Mouse (Mus musculus): ENCODE data around the gene Bicral.
A peak's percentile ranks its signal among the peaks of the same experiment; 100 is the strongest.

The Bicral gene

DNA sequence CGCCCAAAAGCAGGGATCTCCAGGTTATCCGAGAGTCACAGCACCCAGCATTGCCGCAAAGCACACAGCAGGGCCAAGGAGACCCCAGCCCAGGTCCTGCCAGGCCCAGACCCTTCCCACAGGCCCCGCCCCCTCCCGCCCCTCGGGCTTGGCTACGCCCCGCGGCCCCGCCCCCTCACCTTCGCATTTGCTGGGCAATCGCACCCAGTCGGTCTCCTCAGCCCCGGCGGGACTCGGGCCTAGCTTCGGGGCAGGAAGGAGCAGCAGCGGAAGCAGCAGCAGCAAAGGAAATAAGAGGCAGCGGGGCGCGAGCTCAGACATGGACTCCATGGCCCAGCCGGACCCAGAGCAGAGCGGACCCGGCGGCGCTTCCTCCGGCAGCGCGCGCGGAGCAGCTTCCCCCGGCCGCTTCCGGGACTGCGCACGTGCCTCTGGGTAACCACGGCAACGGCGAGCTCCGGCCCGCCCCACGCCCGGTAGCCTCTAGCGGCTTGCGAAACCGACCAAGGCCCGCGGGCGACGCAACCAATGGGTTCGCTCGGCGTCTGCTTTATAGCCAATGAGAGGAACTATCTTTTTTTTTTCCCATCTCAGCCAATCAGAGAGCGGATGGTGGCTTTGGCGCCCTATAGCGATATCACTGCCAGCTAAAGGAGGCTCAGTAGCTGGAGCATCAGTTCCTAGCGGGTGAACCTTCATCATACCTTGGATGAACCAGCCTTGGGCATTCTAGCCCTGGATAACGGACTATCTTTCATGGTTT lies 106.3 kb downstream of the Bicral start, which contains the start of gene Cnpy3:
TSS of gene Cnpy3 (minus strand) at position 421 of the 763 bp plus-strand sequence.
- DNase-seq (ENCODE audit: low read depth, low spot score), result peak; percentile 100

DNA sequence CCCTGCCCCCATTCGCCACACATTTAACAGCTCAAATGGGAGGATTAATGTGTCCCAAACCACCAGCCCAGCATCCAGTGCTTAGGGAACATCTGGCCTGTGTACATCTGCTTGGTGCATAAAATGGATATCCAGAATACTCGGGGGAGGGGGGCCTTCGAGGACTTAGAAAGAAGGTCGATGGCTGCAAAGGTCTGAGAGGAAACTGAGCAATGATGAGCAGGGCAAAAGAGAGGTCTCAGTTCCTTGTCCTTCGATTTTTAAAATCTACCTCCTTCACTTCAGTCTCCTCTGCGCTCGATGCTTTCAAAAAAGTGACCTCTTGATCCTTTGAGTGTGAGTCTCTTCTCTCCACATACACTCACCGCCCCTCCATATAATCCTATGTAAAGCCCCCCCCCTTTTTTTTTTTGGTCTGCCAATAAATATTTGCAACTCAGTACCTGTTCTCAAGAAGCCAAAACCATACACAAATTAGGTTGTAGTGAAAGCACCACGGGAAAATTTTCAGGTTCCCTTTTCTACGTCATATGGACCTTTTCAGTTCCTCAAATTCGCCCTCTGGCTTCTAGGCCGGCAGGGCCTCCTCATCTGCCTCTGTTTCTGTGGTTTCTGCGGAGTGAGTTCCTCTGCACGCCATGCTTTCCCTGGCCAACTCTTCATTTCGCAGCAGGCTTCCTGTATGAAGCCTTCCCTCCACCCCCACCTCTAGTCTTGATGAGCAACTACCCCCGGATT lies 107.1 kb downstream of the Bicral start:
- no peak for DNase-seq (ENCODE audit: low read depth, low spot score)

DNA sequence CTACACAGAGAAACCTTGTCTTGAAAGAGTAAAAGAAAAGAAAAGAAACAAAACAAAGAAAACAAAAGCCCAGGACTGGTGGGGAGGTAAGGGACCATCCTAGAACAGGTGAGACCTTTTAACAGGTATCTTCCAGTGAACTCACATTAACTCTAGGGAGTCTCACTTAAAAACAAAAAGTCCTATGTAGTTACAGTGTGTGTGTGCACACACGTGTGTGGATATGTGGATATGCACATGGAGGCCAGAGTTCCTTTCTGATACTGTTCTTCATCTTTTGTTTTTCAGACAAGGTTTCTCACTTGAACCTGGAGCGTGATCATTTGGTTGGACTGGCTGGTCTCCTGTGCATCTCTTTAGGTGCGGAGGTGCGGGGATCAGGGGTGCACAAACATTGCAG lies 107.7 kb downstream of the Bicral start:
- DNase-seq (ENCODE audit: low read depth, low spot score), result no peak

DNA sequence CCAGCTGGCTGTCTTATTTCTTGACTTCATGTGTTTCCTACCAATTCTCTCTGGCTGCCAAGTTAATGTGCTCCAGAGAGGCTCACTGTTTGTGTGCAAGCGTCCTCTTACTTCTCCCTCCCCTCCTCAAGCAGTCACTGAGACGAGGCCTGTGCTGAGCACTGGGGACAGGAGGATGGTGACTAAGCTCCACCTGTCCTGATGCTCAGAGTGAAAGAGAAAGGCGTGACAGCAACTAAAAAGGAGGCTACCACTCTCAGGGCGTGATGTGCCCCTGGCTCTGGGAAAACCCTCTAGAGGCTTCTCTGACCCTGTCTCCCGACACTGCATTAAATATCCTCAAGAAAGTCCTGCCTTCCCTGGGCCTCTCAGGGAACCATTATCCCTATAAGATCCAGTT lies 109.0 kb downstream of the Bicral start:
- DNase-seq (ENCODE audit: low read depth, low spot score), result no peak

Measured in ZHBTc4 (cell line).